Mouse (Mus musculus): Measurements from ENCODE around the gene Igf1r. TPM values are rescaled to one million over a fixed set of nuclear protein-coding genes. Genes with fewer than 3 reads are reported as not detected.

The Igf1r gene
- polyA plus RNA-seq (2015; fragmentation: Nextera tagmentation; extraction: Ambion mirVana), result 7.3 and 8.5 TPM in 2 replicates

- DNase-seq (ENCODE audit: low spot score), result peak; percentile 50
These were observed at the start of gene Igf1r for GRCm38 (mm10) chr7:67952777-67953700. Igf1r (plus strand) TSS chr7:67952827.

DNA sequence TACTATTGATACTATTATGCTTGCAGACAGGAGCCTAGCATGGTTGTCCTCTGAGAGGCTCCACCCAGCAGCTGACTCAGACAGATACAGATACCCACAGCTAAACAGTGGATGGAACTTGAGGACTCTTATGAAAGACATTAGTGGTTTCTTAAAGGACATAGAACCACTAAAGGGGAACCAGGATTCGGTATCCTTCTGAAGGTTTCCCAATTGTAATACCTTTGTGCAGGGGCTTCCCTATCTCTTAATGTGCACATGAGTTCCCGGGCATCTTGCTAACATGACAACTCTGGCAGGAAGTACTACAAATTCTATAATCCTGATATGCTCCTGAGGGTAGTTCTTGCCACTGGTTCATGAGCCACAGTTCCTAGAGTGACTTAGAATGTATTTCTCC is 46.3 kb upstream of the Igf1r start:
- no peak for DNase-seq (ENCODE audit: low spot score)

DNA sequence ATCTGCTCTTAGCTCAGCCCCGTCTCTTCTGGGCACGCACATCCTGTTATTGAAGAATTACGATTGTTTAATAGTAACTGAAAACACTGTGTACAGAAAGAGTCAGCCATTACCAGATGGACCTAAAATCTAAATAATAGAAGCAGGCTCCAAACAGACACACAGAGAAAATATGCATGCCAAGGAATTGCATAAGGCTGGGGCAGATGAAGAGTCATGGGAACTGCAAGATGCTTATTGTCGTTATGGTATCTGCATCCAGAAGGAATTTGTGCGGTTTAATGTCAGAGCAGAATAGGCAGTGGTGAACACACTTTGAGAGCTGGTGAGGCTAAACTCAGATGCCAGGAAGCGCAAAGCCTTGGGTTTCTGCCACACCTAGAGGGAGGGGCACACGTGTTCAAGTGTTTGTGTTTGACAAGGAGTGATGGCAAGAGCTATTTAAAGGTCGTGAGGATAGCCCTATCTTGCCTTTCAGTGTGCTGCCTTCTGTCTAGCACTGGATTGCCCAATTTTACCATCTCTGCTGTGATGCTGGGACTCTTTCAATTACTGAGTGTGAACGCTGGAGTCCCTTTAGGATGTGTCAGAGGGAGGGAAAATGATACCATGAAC is 44.7 kb upstream of the Igf1r start:
- DNase-seq (ENCODE audit: low spot score), result no peak

DNA sequence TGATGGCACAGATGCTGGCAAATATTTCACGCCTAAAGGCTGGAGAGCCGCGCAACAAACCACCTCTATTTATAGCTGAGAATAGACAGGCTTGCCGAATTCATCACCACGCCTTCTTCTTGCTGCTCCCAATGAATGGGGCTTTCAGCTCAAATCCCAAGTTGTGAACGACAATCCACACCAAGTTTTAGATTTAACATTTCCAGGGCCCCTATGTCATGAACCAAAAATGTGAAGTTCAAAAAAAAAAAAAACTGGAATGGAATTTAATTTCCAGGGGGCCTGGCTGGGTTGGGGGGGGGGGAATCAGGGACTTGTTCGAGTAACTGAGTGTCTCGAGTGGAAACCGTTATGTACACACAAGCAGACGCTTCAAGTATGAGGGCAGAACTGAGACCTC is 42.1 kb upstream of the Igf1r start:
- DNase-seq (ENCODE audit: low spot score), result no peak

- DNase-seq (ENCODE audit: low spot score), result no peak
These were observed 41.7 kb upstream of the Igf1r start for GRCm38 (mm10) chr7:67910947-67911346.

GRCm38 (mm10) chr7:67911841-67912240 is 40.8 kb upstream of the Igf1r start:
- DNase-seq (ENCODE audit: low spot score), result no peak

- no peak for DNase-seq (ENCODE audit: low spot score)
These were observed 35.7 kb upstream of the Igf1r start for GRCm38 (mm10) chr7:67916960-67917359.

- no peak for DNase-seq (ENCODE audit: low spot score)
These were observed 34.9 kb upstream of the Igf1r start for GRCm38 (mm10) chr7:67917753-67918152.

DNA sequence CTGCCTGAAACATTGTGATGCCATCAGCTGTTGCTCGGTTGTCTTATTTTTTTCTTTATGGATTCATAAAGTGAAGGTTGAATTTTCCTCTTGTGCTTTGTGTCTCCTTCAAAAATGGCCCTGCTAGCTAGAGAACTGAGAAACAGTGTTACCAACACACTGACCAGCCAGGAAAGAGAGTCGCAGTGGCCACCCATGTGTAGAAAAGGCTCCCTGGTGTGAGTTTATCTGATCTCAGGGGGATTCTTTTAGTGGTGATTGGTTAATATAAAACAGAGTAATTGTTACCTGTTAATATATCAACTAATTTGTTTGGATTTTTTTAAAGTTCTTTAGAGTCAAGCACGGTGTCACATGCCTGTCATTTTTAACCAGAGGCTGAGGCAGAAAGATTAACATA is 33.2 kb upstream of the Igf1r start:
- DNase-seq (ENCODE audit: low spot score), result no peak

DNA sequence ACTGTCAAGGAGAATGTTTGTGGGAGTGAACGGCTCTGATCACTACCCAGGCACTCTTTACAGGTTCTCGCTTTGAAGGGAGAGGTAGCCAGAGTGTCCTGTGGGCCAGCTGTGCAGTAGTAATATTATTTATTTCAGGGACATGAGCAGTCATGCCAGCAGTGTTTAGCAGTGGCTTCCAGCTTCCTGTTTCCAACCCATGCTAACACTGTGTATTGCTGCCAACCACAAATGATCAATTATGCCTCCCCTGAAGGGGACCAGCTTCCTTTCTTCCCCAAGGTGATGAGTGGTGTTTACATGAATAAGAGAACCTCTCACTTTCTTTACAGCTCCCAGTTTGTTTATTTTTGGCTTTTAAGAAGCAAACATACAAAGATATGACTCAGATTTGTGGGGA is 28.4 kb upstream of the Igf1r start:
- DNase-seq (ENCODE audit: low spot score), result no peak

DNA sequence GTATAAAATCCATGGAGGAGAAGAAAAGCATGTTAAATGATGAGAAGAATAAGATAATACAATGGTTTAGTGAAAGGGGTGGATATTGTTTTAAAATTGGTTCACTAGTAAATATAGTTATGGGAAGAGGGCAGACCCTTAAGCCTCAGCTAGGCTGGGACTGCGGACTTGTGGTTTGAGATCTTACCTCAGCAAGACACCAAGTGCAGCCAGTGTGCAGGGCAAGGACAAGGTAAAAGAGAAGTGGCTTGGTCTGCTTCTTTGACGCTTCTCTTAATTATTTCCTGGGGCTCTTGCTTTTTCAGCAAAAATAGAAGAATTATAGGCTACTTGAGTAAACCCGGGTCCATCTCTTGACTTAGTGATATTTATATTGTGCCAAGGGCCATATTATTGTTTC is 22.5 kb upstream of the Igf1r start:
- no peak for DNase-seq (ENCODE audit: low spot score)

DNA sequence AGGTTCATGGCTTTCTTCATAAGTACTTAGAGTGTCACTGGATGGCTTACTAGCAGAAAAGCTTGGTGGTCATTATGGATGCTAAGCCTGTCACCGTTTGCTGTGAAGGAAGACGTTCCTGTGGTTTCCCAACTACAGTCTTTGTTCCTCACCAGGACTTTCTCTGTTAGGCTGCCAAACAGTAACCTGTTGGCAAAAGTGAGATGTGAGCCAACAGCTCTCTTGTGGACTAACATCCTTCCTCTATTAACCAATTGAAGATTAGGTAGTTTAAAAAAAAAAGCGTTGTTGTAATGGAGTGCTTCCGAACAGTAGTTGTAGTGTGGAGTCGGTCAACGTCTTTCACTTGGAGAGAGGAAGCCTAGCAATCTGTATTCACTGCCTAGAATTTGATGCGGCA is 15.8 kb upstream of the Igf1r start:
- DNase-seq (ENCODE audit: low spot score), result no peak

- no peak for DNase-seq (ENCODE audit: low spot score)
These were observed 8.8 kb upstream of the Igf1r start for GRCm38 (mm10) chr7:67943805-67944204.

DNA sequence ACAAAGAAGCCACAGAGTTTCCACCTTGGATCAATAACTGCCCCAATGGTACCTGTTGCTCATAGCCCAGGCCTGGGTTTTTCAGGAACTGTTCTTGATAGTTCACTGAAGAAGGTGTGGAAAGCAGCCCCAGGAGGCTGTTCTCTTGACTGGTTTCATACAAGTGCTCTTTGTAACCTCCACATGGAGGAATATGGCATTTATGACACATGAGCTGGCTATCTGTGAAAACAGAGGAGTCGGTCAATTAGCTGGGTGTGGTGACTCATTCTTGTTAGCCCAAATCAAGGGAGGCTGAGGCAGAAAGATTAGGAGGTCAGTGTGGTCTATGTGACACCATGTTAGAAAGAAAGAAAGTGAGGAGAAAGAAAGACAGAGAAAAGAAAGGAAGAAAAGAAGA is 5.7 kb upstream of the Igf1r start:
- no peak for DNase-seq (ENCODE audit: low spot score)

- DNase-seq (ENCODE audit: low spot score), result no peak
These were observed 2.2 kb upstream of the Igf1r start for GRCm38 (mm10) chr7:67950346-67950814.

- DNase-seq (ENCODE audit: low spot score), result peak; percentile 78
These were observed 1.7 kb upstream of the Igf1r start for GRCm38 (mm10) chr7:67950815-67951531.

DNA sequence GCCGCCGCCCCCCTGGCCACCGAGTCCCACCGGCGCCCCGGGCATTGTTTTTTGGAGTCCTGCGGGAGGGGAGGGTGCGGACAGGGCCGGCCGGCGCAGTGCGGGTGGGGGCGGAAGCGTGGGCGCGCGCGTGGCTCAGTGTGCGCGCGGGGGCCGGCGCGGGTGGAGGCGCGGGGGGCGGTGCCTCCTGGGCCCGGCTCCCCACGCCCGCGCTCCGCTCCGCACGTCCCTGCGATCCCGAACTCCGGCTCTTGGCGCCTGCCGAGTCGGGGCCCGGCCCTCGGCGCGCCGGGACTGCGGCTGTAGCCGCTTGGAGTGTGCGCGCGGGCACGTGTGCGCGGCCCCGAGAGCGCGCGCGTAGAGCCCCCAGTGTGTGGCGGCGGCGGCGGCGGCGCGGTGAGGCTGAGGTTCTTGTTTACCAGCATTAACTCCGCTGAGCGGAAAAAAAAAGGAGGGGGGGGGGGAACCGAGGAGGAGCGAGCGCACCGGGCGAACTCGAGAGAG is 1.0 kb upstream of the Igf1r start:
- DNase-seq (ENCODE audit: low spot score), result peak; percentile 92

- peak; percentile 43 for DNase-seq (ENCODE audit: low spot score)
These were observed 468 bp upstream of the Igf1r start for GRCm38 (mm10) chr7:67952036-67952681.

DNA sequence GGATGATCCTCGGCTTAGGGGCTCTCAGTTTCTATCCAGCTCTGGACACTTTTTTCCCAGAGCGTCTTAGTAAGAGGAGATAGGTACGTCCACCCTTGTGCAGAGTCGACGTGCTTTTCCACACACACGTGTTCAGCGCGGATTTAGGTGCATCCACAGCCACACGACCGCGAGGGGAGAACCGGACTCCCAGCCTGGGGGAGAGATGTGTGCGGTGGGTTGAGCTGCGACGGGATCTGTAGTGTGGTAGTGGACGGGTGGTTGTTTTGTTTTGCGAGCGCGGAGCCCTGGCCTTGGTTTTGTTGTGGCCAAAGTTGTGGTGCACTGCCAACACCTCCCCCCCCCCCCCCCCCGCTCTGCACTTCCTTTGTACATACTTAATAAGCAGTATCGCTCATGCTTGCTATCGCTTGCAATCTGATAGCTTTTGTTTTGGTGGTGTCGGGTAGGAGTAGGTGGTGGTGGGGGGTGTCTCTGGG is 1.2 kb downstream of the Igf1r start:
- no peak for DNase-seq (ENCODE audit: low spot score)

- DNase-seq (ENCODE audit: low spot score), result no peak
These were observed 2.1 kb downstream of the Igf1r start for GRCm38 (mm10) chr7:67954591-67955185.

- no peak for DNase-seq (ENCODE audit: low spot score)
These were observed 2.6 kb downstream of the Igf1r start for GRCm38 (mm10) chr7:67955276-67955675.

All from thymus, postnatal 0 days (tissue).